Mouse (Mus musculus) gastrocnemius, postnatal 14 days (tissue): ENCODE measurements around the gene Slc35c2. TPM values are rescaled to one million over a fixed set of nuclear protein-coding genes. Genes with fewer than 3 reads are reported as not detected.

Experiments used
- DNase-seq: peaks from one replicate; pipeline ENCODE4 v3.0.0; 2021; ENCODE audit warnings: mixed read lengths
- intact Hi-C: fragments of 180-260 bp; cut with DNase I; formaldehyde crosslinking; loops from one replicate; pipeline ENCODE4 v1.15.1; 2025; ENCODE audit warnings: low total_unique reads
- total RNA-seq, 2 experiments: library from RNA; stranded (reverse); gene quantifications; 2 replicates each; pipeline ENCODE4 v1.2.3; 2021

Gene Slc35c2
- total RNA-seq, 2 experiments from 2014 or later: 16.4 to 16.8 TPM

DNA sequence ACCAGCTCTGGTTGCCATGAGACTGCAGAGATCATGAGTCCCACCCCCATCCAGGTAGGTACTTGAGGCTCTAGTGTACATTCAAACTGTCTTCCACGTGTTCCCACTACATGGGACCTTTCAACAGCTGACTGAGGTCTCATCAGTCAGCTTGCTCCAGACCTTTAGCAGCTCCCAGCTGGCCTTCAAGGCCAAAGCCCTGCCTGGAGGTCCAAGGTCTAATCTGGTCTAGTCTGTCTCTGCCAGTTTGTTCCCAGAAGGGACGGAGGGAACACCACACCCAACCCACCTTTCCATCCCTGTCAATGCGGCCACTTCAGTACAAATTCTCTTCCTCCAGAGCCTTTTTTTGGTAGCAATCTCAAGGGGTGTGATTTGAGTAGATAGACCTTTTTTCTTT lies 4.0 kb downstream of the Slc35c2 start:
- intact Hi-C loops: loop anchor here (5.0 kb wide), 1 partner anchor 34 kb away; no protein-coding TSS in a partner anchor

DNA sequence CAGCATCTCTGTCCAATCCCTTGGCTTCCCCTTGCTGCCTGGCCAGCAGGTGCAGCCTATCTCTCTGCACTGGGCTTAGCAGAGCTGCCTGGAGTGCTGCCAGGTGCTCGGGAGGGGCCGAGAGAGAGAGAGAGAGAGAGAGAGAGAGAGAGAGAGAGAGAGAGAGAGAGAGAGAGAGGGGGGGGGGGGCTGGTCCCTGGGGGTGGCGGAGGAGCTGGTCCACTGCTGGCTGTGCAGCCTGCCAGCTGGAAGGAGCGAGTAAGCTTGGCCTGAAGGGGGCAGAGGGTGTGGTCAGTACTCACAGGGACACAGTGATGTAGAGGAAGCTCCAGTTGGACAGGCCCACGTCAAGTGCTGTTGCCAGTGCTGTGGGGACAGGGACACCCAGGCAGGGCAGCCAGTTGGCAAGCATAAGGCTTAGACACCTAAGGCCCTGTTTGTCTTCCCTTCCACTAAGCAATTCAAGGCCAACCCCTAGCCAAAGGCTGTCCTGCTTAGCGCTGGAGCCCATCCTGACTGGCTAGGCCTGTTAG lies 5.8 kb downstream of the Slc35c2 start:
- peak; percentile 47 for DNase-seq
- intact Hi-C loops: loop anchor here (5.0 kb wide), 1 partner anchor 35 kb away; no protein-coding TSS in a partner anchor

More for the DNA sequence above, 4.0 kb downstream of the Slc35c2 start:
- DNase-seq: no peak

DNA sequence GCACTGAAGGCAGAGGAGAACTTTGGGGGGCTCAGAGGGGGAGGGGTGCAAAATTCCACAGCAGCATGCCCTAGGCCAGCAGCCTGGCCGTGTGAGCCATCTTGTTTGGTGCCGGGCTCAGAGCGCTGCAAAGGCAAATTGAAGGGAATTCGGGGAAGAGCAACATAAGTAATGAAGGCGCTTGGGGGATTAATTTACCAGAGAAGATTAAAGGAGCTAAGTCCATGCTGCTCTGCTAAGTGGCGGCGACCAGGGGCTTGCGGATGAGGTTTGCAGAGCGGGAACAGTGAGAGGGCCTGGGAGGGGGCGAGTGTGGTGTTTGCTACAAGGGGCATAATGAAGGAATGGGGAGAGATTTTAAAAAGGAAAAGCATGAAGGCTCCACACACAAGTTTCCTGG lies 8.3 kb downstream of the Slc35c2 start:
- intact Hi-C loops: loop anchor here (5.0 kb wide), 2 partner anchors 58 to 207 kb away; no protein-coding TSS in a partner anchor
- DNase-seq: no peak

DNA sequence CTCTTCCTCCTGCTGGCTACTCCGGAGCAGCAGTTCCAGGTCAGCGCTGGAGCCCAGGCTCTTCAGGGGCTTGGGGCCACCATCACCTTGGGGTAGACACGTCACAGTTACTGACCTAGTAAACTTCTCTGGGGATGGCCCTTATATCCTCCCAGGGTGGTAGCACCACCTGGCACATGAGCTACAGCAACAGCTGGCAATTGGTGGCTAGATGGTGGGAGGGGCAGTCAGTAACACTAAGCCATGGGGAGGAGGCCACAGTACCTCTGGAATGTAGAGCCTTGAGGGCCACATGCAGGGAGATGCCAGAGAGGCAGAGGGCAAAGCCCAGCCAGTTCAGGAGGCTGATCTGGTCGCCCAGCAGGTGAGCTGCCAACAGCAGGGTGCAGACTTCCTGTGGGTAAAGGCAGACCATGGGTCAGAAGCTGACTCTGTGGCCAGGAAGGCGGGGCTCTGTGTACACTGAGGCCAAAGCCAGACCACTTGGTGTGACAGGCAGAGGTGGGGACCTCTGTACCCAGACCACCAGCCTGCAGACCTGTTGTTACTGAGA lies 10.4 kb downstream of the Slc35c2 start:
- intact Hi-C loops: loop anchor here (5.0 kb wide), 2 partner anchors 60 to 205 kb away; no protein-coding TSS in a partner anchor

DNA sequence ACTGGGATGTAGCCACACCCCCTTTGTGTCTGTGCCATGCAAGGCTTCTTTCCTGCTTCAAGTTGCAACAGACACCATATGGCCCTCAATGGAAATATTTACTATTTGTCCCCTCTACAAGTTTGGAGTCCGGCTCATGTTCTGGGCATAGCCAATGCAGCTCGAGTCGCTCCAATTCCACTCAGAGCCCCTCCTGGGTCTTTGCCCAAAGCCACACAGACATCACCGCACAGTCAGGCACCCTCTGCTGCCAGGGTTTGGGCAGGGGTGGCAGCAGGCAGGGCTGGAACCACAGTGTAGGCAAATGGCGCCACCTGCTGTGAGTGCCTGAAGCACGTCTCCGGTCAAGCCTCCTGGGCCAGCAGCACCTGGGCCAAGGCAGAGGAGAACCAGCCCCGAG lies 11.8 kb downstream of the Slc35c2 start:
- DNase-seq: peak; percentile 73
- intact Hi-C loops: loop anchor here (5.0 kb wide), 2 partner anchors 61 to 204 kb away; no protein-coding TSS in a partner anchor

More for the DNA sequence above, 10.4 kb downstream of the Slc35c2 start:
- no peak for DNase-seq

DNA sequence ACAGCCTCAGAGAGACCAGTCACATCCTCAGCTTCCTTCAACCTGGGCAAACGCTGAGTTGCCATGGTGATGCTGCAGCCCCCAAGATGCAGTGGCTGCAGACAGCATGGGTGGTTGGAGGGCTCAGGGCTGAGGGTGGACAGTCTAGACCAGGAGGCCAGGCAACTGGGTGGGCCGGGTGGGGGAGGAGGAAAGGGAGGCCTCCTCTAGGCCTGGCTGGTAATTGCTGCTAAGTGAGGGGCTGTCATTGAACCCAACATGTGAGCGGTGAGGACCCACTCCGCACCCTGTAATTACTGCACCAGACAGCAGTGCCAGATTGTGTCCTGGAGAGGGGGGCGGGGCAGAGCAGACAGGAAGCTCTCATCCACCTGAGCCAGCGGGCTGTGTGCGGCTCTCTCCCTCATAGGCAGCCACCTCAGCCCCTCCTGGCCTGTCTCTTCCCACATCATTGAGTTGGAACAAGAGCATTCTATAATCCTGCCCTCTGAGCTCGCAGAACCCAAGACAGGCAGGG lies 12.5 kb downstream of the Slc35c2 start:
- no peak for DNase-seq
- intact Hi-C loops: loop anchor here (5.0 kb wide), 2 partner anchors 62 to 203 kb away; no protein-coding TSS in a partner anchor

DNA sequence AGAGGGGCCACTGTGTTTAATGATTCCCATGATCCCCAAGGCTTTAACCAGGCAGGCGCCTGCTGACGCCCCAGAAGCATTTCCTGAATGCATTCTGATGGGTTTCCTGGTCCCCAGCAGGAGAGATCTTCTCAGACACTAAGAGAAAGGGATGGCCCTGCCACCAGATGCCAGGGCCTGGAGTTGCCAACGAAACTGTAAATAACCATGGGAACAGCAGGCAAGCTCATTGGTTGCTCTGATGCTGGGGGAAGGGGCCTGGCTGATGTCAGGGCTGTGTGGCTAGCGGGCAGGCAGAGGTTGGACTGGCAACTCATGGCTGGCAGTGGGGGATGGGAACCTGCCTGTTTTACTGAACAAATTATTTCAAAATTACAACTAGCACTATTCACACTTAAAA lies 14.1 kb downstream of the Slc35c2 start:
- intact Hi-C loops: no loop called here
- no peak for DNase-seq

DNA sequence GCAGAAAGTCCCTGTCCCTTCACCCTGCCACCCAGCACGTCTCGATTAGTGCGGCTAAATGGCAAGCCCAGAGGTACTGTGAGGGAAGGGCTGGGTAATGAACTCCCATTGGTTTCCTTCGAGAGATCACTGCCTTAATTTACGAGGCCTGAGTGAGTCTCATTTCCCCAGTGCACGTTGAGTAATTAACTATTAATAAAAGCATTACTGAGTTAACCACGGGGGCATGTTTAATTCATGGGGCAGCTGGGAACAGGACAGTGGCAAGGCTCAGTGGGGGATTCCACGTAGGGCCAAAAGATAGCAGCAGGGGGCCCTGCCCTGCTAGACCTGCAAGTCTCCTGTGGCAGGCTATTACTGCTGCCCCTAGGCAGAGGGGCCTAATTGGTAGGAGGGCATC lies 16.3 kb downstream of the Slc35c2 start:
- no peak for DNase-seq
- intact Hi-C loops: no loop called here

DNA sequence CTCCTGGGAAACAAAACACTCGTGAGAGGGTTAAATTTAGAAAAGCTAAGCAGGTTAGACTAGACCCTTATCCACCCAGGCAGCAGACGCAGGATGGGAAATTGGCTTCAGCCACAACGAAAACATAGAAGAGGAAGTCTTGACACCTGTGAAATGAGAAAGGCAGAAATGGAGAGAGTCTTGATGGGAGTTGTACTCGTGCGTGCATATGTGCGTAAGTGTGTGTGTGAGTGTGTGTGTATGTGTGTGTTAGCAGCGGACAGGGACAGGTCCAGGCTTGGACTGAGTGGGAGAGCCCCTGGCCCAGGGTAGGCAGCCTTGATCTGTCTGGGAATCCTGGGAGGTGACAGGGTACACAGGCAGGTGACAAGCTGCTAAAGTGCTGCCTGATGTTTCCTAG lies 16.8 kb downstream of the Slc35c2 start:
- intact Hi-C loops: no loop called here
- no peak for DNase-seq

DNA sequence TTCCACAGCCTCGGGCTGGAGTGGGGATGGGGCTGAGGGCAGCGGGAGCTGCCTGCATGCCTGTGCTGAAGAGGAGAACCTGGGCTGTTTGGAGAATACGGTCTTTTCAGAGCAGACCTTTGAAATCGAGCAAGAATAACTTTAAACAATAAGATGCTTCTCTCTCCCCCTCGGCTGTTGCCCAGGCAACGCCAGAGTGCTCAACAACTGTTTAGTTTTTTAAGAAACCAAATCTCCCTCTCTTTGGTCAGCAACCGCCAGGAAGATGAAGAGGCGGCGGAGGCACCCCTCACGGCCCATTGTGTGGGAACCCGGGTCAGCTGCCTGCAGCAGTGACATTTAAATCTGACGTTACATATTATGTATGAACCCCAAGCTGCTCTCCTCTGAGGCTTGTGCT lies 20.9 kb downstream of the Slc35c2 start:
- DNase-seq: no peak
- intact Hi-C loops: no loop called here

DNA sequence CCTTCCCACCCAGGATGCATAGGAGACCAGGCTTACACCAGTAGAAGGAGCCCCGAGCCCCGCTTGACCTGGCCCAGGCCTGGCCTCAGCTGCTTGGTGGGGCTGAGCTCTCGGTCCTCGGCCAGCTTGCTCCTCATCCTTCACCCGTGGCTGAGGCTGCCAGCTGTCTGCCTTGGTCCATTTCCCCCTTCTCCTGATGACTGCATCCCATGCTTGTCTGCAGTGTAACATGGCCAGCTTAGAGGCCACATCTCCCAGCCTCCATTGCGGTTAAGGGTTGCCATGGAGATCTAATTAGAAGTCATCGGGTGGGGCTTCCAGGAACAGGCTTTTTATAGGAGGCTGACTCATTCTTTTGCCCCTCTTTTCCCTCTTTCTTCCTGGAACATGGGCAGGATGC lies 23.8 kb downstream of the Slc35c2 start:
- intact Hi-C loops: loop anchor here (5.0 kb wide), 1 partner anchor 187 kb away; no protein-coding TSS in a partner anchor
- no peak for DNase-seq

DNA sequence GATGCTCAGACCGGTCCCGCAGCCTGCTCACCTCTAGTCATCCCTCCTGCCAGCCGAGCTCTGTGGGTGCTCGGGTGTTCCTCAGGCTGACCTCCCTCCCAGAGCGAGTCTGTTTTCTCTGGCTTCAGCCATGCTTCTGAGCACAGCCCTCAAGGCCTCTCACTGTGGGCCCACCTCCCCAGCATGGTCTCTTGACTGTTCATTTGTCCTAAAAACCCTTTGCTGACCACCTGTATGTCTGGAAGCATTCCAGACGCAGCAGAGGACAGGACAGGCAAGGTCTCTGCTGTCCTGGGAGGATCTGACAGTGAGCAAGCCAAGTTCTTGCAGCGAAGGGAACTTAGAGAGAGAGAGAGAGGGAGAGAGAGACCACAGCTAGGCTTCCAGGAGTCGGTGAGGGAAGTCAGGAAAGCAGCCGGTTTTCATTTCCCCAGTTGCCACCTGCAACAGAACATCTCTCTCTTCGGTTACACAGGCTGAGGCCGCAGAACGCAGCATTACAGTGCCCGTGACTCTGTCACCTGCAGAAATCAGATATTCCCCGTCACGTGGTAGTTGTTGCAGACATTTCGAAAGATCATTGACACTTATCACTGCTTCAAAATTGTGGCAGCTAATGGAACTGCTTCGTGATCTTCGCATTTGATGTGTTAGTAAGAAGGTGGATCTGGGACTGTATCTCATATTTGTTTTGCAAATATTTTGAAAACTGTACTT lies 25.2 kb downstream of the Slc35c2 start:
- intact Hi-C loops: loop anchor here (5.0 kb wide), 1 partner anchor 185 kb away; no protein-coding TSS in a partner anchor
- no peak for DNase-seq

DNA sequence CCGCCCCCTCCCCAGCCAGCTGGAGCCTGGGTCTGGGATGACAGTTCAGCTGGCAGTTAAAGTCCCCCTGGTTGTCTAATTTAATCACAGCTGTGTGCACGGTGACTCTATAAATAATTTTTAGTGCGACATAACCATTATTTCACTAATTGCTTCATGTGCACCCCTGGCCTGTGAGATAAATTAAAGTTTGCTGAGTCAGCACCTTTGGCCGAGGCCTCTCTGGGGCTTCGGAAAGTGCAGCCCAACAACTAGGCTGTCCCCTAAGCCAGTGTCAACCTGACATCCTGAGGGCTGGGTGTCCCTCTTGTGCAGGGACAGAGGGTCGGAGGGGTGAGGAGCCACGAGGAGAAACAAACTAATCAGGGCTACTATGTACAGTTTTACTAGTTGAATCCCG lies 27.8 kb downstream of the Slc35c2 start:
- intact Hi-C loops: loop anchor here (5.0 kb wide), 1 partner anchor 183 kb away; no protein-coding TSS in a partner anchor
- DNase-seq: no peak

DNA sequence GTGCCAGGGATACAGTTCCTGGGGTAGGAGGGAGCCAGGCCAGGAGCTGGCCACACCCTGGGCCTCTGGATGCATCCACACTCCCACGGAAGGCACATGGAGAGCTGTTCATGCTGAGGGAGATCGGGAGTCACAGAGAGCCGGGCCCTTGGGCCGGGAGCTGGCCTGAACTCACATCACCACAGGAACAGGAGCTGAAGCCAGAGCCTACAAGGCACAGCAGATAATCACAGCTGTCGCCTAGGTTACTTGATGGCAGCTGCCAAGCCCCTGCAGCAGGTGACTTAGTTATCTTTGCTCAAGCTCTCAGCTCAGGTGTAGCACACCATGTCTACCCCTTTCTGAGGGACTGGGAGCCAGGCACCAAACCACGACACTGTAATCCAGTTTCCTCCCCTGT lies 29.3 kb downstream of the Slc35c2 start:
- DNase-seq: no peak
- intact Hi-C loops: no loop called here

DNA sequence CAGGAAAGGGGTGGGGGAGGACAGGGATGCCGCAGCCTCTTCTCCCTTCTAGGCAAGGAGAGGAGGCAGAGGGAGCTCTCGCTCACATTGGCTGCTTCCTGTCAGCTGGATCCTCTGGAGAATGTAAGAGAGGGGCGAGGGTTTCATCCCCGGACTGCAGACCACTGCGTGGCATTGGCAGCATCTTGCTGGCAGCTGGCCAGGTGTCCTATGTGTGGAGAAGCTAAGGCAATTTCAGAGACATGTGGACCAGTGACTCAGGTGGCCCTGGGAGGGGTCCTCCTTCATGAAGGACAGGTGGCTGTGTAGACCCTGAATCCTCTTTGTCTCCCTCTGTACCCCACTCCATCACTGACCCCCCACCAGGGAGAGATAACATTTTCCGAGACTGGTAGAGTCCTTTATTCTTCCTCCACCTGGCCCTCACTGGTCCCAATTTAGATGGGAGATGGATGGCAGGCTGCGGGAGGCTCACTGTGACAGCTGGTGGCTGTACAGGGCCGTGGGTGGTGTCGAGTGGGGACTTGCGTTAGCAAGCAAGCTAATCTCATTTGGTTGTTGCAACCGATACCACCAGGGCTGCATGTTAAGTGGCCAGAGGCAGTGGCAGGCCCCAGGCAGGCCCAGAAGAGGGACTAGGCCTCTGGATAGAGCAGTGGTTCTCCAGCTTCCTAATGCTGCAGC lies 30.4 kb downstream of the Slc35c2 start:
- DNase-seq: no peak
- intact Hi-C loops: no loop called here

DNA sequence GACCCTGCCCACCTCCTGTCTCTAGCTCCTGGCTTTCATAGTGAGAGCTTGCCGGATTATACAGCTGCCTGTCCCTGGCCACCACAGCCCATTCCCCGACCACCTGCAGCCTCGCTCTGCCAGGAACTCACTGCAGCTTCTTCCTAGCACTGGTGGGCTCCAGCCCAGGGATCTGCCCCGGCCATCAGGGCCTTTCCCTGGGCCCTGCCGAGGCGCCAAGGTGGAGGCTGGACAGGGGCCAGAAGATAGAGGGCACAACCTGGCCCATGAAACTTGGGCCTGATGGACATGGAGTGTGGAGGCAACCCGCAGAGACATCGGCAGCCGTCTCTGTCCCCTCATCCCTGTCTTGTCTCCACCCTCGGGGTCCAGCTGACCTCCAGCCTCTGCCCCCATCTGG lies 31.5 kb downstream of the Slc35c2 start:
- intact Hi-C loops: no loop called here
- DNase-seq: no peak

DNA sequence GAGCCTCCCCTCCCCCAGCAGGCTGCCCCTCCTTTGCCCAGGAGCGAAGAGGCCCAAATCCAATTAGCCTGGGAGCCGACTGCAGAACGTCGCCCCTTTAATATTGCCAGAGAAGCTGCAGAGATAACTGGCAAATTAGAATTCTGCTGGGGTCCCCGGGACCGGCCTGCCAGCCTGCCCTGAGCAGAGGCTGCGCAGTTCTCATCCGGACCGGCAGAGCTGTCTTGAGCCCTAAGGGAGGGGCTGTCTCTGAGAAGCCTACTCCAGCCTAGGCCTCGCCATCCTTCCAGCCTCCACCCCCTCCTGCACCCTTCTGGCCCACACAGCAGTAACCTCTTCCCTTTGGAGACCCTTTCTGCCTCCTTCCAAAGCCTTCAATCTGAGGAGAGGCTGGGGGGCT lies 33.8 kb downstream of the Slc35c2 start:
- DNase-seq: no peak

DNA sequence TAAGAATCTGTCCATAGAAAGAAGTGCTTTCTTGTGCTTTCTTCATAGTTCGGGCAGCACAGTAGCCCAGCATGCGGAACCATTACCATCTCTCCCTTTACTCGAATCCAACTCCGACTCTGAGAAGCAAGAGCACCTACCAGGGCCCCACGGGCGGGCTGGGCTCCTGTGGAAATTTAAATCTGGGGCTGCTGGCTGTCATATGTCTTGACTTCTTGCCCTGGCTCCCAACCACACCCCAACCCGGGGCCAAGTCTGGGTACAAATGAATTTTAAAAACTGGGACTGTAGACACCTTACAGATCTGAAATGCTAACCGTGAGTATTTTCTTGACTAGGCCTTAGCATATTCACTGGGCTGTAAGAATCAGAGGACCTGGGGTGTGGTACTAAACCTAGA lies 34.4 kb downstream of the Slc35c2 start:
- no peak for DNase-seq
- intact Hi-C loops: no loop called here

More for the DNA sequence above, 33.8 kb downstream of the Slc35c2 start:
- intact Hi-C loops: no loop called here

DNA sequence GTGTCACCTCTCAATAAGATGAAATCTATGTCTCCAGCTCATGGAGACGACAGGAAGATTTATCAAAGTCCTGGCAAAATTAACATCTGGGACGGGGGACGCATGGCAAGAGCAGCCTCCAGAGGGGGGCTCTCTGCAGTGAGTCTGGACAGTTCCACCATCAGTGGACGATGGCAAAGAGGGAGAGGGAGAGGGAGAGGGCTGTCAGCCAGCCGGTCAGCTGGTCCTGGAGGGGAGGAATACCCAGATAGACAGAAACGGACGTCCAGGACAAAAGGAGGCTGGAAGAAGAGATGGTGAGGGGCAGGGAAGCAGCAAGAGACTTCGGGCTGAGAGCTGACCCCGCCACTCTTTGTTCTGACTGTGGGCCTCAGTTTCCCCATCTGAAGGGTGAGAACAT lies 34.9 kb downstream of the Slc35c2 start:
- DNase-seq: no peak
- intact Hi-C loops: no loop called here

DNA sequence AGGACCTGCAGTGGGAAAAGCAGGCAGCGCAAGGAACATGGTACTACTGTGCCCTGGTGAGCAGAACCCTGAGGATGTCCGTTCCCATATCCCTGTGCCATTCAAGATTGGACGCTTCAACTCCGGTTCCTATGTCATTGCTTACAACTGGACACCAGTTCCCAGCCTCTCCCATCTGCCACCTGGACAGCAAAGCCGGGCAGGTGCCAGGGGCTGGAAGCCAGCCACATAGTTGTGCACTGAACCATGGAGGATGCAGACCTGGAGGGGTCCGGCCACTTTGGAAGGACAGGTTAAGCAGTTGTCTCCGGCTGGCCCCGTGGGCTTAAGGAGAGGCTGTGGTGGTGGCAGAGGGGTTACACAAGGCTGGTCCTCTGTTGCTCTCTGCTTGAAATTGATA lies 35.3 kb downstream of the Slc35c2 start:
- intact Hi-C loops: no loop called here
- no peak for DNase-seq
